Mouse (Mus musculus) c-Kit-positive CD71-negative TER-119-negative erythroid progenitor cells, embryonic 14.5 days (primary cell): ENCODE data around the gene Lpcat3.

Experiments
- DNase-seq: peaks from one replicate; pipeline ENCODE4 v3.0.0-alpha.2; 2013; ENCODE audit warnings: low read depth

The Lpcat3 gene

DNA sequence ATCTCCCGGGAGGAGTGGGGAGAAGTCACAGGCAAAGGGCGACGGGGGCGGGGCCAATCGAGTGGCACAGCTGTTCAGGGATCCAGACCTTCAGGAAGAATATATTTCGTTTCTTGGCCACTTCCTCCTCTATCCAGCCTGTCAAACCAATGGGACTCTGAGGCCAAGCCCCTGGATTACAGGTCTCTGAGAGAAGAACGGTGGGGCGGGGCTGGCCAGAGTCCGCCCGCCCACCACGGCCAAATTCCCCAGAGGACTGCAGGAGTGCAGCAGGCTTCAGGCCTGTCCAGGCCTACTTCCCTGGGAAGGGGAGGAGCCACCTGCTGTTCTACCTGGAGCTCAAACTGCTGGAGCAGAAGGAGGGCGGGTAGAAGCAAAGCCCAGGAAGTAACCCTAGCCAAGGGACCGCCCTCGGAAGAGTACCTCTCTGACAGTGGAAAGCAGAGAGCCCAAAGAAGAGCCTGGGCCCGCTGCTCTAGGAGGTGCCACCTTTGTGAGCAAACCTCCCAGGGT lies 75.7 kb downstream of the Lpcat3 start, which contains the start of gene Ptpn6:
Gene Ptpn6 (minus strand): TSS at position 204 of the 513 bp plus-strand sequence.
- DNase-seq, result no peak

GRCm38 (mm10) chr6:124739231-124739796 lies 76.5 kb downstream of the Lpcat3 start:
- DNase-seq, result no peak

DNA sequence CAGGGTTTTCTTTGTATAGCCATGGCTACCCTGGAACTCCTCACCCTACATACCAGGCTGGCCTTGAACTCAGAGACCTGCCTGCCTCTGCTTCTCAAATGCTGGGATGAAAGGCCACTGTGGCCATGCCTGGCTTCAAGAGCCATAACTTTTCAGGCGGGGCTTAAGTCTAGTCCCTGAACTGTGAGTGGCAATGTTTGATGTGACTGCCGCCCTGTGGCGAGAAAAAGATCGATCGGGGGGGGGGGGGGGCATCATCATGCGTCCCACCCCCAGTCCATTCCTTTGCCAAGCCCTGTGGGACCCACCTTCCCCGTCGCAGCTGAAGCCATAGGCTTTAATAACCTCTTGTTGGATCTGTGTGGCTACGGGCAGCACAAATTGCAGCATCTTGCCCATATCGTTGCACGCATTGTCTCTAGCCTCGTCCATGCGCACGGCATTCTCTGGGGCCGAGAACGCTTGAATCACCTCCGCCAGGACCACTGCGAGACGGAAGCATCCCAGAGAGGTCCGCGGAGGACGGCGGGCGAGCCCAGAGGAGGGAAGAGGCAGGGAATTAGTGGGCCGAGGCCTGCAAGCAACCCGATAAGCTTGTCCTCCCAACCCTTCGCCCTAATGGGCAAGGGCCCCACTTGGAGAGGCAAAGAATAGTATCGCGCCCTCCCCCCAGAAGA lies 77.5 kb downstream of the Lpcat3 start:
- DNase-seq, result no peak

DNA sequence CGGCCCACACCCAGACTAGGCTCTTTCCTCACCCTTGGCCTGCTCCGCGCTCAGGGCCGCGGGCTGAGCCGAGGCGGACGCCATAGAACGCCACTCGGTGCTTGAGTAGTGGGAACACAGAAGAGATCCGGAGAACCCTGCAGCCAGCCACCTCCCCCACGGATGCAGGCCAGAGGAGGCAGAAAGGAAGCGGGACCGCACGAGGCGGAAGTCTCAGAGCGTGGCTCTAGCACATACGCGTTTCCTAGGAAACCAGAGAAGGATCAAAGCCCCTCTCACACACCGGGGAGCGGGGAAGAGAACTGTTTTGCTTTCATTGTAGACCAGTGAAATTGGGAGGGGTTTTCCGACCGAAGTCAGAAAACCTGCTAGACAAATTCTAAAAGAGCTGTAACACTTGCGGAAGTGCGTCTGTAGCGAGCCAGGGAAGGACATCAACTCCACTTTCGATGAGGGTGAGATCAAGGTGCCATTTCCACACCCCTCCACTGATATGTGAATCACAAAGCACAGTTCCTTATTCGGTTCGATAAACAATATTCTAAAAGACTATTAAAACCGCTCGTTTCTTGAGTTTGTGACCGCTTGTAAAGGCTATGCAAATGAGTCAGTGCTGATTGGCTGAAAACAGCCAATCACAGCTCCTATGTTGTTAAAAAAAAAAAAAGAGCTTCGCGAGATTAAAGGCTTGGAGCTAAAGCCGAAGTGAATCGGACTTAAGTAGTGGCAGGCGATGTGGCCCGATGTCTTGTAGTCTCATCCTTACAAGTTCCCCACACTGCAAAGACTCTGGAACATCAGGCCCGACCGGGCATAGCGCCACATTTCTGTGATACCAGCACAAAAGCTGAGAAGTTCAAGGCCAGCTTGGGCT lies 78.3 kb downstream of the Lpcat3 start, which contains the start of gene Grcc10:
Gene Grcc10 (minus strand): TSS at position 487 of the 874 bp plus-strand sequence.
- peak; percentile 93 for DNase-seq

DNA sequence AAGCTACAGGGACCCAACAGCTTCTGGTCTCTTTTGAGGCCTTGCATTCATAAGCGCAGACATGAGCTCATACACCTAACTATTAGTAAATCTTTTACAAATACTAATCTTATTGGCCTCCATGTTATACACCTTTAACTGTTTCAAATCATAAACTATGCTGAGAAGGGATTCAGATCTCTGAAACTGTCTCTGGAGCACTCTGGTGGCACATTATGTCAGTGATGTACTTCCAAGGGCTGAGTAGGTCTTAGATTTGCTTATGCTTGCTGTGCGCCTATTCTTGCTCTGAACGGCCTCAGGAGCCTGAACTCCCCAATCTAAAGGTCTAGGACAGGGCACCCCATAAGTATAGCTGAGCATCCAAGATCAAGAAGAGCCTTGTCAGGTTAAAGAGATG lies 79.0 kb downstream of the Lpcat3 start:
- DNase-seq, result no peak

GRCm38 (mm10) chr6:124742839-124743514 lies 80.2 kb downstream of the Lpcat3 start:
- DNase-seq, result no peak

DNA sequence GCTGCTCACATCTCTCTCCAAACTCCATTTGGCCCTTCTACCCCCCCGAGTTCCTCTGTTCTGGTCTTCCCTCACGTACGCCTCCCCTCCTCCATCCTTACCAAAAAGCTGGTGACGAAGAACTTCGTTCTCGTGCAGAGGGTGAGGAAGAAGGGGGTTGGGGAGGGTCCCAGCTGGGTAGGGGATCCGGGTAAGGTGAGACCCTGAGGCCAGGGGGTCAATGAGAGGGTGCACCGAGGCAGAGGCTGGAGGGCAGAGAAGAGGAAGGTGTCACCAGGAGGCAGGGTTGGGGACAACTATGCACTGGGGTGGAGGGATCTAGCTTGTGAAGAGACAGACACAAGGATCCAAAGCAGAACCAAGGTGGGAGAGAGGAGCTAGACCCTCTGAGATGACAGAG lies 80.8 kb downstream of the Lpcat3 start:
- no peak for DNase-seq

DNA sequence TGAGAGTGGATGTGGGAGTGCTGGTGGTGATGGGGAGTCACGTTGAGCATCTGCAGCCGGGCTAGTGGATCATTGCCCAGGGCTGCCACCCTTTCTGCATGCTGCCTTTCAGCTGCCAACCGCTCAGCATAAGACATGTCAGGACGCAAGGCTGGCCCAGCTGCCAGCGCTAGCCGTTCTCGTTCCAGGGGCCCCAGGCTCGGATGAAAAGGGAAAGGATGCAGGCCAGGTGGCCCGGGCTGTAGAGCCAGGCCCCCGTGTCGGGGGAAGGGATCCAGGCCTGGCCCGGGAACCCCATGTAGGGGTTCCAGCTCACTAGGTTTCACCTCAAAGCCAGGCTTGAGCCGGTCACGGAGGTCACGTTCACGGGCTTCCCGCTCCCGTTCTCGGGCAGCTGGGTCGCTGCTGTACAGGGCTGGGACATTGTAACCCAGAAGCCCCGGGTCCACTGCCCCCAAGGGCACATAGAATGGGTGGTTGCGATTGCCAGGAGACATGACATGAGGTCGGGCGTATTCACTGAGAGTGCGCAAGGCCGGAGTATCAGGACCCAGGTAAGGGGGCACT lies 82.0 kb downstream of the Lpcat3 start:
- no peak for DNase-seq

DNA sequence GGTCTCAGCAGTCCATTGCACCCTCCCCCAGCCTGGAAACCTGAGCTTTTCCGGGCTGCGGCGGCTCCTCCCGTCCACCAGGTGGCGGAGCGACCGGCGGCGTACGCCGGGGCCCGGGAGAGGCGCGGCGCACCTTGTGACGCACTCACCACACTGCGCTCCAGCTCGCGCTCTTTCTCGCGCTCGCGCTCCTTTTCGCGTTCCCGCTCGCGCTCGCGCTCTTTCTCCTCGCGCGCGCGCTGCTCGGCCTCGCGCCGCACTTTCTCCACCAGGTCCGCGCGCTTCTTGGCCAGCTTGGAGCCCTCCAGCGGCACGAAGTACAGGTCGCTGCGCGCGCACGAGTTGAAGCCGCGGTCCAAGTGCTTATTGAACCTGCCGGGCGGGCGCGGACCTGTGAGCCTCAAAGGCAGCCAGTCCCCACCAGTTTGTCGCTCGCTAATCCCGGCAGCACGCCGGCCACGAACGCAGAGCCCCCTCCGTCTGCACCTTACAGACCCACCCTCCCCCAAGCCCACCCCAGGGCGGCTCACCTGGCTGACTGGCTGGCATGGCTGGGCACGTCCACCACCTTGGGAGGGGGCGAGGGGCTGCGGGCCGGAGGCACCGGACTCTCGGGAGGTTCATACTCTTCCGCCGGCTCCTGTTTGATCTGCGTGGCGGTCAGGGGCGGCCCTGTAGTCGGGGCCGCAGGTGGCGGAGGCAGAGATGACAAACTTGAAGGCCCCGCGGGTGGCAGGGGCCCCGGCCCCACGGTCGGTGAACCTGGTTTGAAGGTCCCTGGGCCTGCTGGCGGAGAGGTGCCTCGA lies 82.9 kb downstream of the Lpcat3 start:
- peak; percentile 93 for DNase-seq

DNA sequence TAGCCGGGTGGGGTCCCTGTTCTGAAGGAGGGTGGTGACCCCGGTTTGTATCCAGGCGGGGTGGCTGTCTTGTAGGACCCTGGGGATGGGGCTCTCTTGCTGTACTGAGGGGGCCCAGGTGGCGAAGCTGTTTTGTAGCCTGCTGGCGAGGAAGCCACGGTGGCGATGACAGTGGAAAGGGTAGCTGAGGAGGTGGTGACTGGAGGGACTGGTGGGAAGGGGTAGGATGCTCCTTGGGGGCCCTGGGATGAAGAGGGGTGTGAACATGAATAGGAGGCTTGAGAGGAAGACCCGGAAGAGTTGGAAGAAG lies 83.4 kb downstream of the Lpcat3 start:
- DNase-seq, result no peak

DNA sequence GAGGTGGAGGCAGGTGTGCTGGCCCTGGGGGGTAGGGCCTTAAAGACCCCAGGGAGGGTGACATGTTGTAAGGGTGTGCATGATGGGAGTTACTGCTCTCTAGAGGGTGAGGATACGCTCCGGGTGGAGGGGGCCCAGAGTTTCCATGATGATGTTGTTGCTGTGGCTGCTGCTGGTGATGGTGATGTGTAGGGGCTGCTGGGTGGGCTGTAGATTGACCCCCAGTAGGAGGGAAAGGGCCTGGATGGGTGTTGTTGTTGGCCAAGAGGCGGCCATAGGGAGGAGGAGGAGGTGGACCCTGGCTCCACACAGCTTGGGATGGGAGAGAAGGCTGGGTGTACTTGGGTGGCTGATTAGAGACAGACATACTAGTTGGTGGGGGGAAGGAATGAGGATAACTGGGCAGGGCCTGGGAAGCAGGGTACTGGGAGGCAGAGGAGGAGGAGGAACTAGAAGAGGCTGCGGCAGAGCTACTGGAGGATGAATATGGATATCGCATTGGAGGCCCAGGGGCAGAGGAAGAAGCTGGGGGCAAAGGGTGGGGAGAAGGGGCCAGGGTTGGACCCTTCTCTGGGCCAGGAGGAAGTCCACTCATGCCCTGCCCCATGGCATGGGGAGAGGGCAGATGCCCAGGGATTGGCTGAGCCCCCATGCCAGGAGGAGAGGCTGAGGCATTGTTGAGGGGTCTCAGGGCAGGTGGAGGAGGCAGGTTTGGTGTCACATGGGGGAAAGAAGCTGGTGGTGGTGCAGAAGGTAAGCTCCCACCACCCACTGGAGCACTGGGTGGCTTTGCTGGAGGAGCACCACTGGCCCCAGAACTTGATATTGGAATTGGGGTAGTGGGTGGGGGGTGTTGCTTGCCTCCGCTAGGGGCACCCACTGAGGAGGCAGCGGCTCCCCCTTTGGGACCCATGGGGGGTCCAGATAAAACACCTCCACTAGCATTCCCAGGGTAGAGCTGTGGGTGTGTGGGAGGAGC lies 84.1 kb downstream of the Lpcat3 start:
- no peak for DNase-seq

DNA sequence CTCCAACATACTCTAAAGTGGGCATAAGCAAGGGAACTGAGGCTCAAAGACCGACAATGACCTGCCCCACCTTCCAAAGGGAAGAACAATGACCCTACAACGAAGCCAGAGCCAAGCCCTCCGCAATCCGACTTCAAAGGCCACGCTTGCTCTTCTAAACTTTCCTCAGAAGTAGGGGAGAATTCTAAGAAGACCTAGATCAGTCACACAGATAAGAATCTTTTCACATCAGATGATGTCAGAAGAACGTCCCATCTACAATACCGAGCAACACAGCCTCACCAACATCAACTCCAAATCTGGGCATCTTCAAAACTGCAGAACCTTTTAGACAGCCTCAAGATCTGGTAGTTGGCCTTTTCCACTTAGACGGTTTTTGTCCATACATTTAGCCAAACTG lies 87.6 kb downstream of the Lpcat3 start:
- DNase-seq, result no peak

GRCm38 (mm10) chr6:124753861-124754260 lies 91.0 kb downstream of the Lpcat3 start:
- no peak for DNase-seq
